Mouse (Mus musculus) ES-E14 (cell line): ENCODE results near the gene Gsap.

Experiments
- HCFC1 ChIP-seq: IDR thresholded peaks from 2 replicates; pipeline ENCODE4 v1.6.1; 2012; ENCODE audit warnings: low read length, inconsistent platforms, borderline replicate concordance; ENCODE audit not compliant: insufficient read depth
- MAFK ChIP-seq: IDR thresholded peaks from 2 replicates; pipeline ENCODE4 v1.6.1; 2014; ENCODE audit warnings: mild to moderate bottlenecking, low read depth, low read length, inconsistent platforms; ENCODE audit not compliant: insufficient read depth
- ZC3H11A ChIP-seq: IDR thresholded peaks from 2 replicates; pipeline ENCODE4 v1.6.1; 2012; ENCODE audit warnings: low read depth, mild to moderate bottlenecking, inconsistent platforms, low read length, borderline replicate concordance
- ZNF384 ChIP-seq: IDR thresholded peaks from 2 replicates; pipeline ENCODE4 v1.6.1; 2012; ENCODE audit warnings: low read depth, low read length, inconsistent platforms

DNA sequence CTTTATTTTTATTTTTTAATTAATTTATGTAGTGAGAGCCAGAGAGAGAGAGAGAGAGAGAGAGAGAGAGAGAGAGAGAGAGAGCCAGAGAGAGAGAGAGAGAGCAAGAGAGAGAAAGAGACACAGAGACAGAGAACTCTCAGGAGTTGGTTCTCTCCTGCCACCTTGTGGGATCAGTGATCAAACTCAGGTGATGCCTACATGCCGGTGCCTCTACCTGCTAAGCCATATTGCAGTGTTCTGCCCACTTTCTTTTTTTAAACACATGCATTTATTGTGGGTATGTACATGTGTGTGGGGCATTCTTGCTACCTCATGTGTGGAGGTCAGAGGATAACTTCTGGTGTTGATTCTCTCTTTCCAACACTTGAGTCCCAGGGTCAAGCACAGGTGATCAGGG lies 32.4 kb upstream of the Gsap start:
- TF ChIP-seq HCFC1: no peak
- no peak for TF ChIP-seq ZNF384
- TF ChIP-seq MAFK: no peak
- TF ChIP-seq ZC3H11A: no peak
